In genomic region chr14:51103217-51103616, GRCm38 (mm10) we compare ENCODE assay signal across 8 mouse cellular contexts. TPM values are rescaled to one million over a fixed set of nuclear protein-coding genes. Genes with fewer than 3 reads are reported as not detected.
A peak's percentile ranks its signal among the peaks of the same experiment; 100 is the strongest.
DNase-seq lines count a peak whose midpoint lies in the region; ATAC-seq and TF ChIP-seq lines count a peak whose summit lies in the region.
"Had no signal": no experiment of that assay in that cellular context is flagged by ENCODE, and none has a peak within 500 bp of the region (broad histone marks: within the 10 kb centered on the region; RNA-seq: fewer than 3 reads in every experiment).

No protein-coding gene starts in this region.

- no peaks in the 10 kb centered on the region for H3K36me3 ChIP-seq in CH12.LX (replicated peaks in 1 of 2; ENCODE audit: control insufficient read depth in 1 of 2, insufficient read depth in 1 of 2, low read length in 1 of 2)

- H3K79me2 ChIP-seq in CH12.LX (replicated peaks; ENCODE audit: control insufficient read depth, extremely low read depth, insufficient read depth, poor library complexity, severe bottlenecking): no peaks in the 10 kb centered on the region

- H3K4me2 ChIP-seq in CH12.LX (ENCODE audit: insufficient read depth, low read depth, poor library complexity, severe bottlenecking): no peak overlapping the region

- H3K9ac ChIP-seq in CH12.LX (ENCODE audit: insufficient read depth, low read depth): no peak overlapping the region

- no peak overlapping the region for H3K27ac ChIP-seq in CH12.LX (ENCODE audit: insufficient read depth, low read depth)

- POLR2A ChIA-PET in Patski (lab: Charles Lee): no interaction called here

- TF ChIP-seq EP300 in CH12.LX (IDR thresholded peaks at IDR 0.05; ENCODE audit: low read length): no peak

- no peaks in the 10 kb centered on the region for H3K9me3 ChIP-seq in CH12.LX (replicated peaks; ENCODE audit: low read length)

- peak; percentile 24 for ATAC-seq in Patski
- ATAC-seq in granulocyte monocyte progenitor cell, adult 5-6 weeks (replicated peaks; ENCODE audit: poor library complexity, severe bottlenecking): peak; percentile 81
- ATAC-seq in megakaryocyte, adult 5-6 weeks (ENCODE audit: poor library complexity, severe bottlenecking): peak; percentile 89

- peak; percentile 66 for DNase-seq in CH12.LX (ENCODE audit: extremely low read depth)
- no peak for DNase-seq in Patski (ENCODE audit: low read depth, low spot score)
- DNase-seq in cerebellum, postnatal 36 days: peak; percentile 69 to 74
- peak; percentile 49 to 88 for DNase-seq in layer of hippocampus, adult 8-10 months (ENCODE audit: low spot score in 2 of 2)
- DNase-seq in right cerebral cortex, postnatal 36 days (ENCODE audit: low spot score in 2 of 2): peak; percentile 25 to 53

- in situ Hi-C loops in CH12.LX (cut with MboI; ENCODE audit: low pct_ligation_motif_present, low pct_unique_long_range_greater_than_20kb, low sequenced_read_pairs): loop anchor here (5.0 to 25.0 kb wide), 2 partner anchors 164 to 359 kb away; partner anchors contain the start of gene Vmn2r89
- in situ Hi-C loops in Patski (cut with MboI; ENCODE audit: low pct_unique_long_range_greater_than_20kb): loop anchor here (5.0 kb wide), 1 partner anchor 164 kb away; no protein-coding TSS in a partner anchor

- CTCF ChIA-PET in Patski (lab: Charles Lee): no interaction called here

- H3K27me3 ChIP-seq in CH12.LX (replicated peaks): no peaks in the 10 kb centered on the region
- no peaks in the 10 kb centered on the region for H3K27me3 ChIP-seq in Patski

- peak; percentile 96 for TF ChIP-seq RAD21 in CH12.LX (IDR thresholded peaks at IDR 0.05; ENCODE audit: low read depth, low read length)

- dilution Hi-C loops in CH12.LX (cut with MboI; ENCODE audit: extremely low pct_ligation_motif_present, extremely low pct_unique_long_range_greater_than_20kb, low sequenced_read_pairs): no loop called here

- TF ChIP-seq CTCF in CH12.LX (conservative IDR thresholded peaks at IDR 0.05 in 1 of 2, IDR thresholded peaks at IDR 0.05 in 1 of 2; ENCODE audit: low read depth in 2 of 2, low read length in 2 of 2): peak; percentile 63 to 90
- TF ChIP-seq CTCF in Patski (IDR thresholded peaks at IDR 0.05): peak; percentile 84

- H3K4me1 ChIP-seq in CH12.LX (ENCODE audit: control insufficient read depth in 1 of 2, insufficient read depth in 2 of 2): peaks cover 18 to 31% of the 10 kb centered on the region in 2 experiments

- H3K4me3 ChIP-seq in CH12.LX (replicated peaks in 1 of 3; ENCODE audit: low read depth in 2 of 3, low read length in 2 of 3, poor library complexity in 1 of 3): no peak overlapping the region

- no peak for TF ChIP-seq POLR2A in CH12.LX (IDR thresholded peaks at IDR 0.05; ENCODE audit: low read depth, low read length)

TF ChIP-seq in CH12.LX, 34 proteins besides CTCF, POLR2A, EP300 and RAD21:
- no peak for TF ChIP-seq JUND (conservative IDR thresholded peaks at IDR 0.05; ENCODE audit: low read depth, low read length)
- TF ChIP-seq CHD2 (IDR thresholded peaks at IDR 0.05; ENCODE audit: low read length): no peak
- no peak for TF ChIP-seq NRF1 (IDR thresholded peaks at IDR 0.05; ENCODE audit: low read depth, low read length)
- peak; percentile 96 for TF ChIP-seq SMC3 (IDR thresholded peaks at IDR 0.05; ENCODE audit: low read depth, low read length)
- 0 out of 2 replicates have a peak, but pooled peaks have one; percentile 46 for TF ChIP-seq MEF2A (IDR thresholded peaks at IDR 0.05; ENCODE audit: borderline replicate concordance, low read depth, low read length)
- peak; percentile 93 for TF ChIP-seq ZC3H11A (IDR thresholded peaks at IDR 0.05; ENCODE audit: low read depth, low read length)

RNA-seq across cellular contexts. Expression of gene Eddm3b, which starts 11.0 kb away (rescaled TPM):
- total RNA-seq in CH12.LX (2012; rRNA removed) (not detected in 2 replicates), CH12.LX (2014; rRNA removed) (not detected in 2 replicates)
- polyA plus RNA-seq in CH12.LX (2012; ENCODE audit: insufficient read length, low read depth) (not detected in 2 replicates), Patski (2021) (not detected)
- total RNA-seq in granulocyte monocyte progenitor cell, adult 5-6 weeks (2014; fragmentation: Nextera tagmentation): not detected in 2 replicates
- not detected in 2 replicates for total RNA-seq in granulocyte monocyte progenitor cell, adult 5-6 weeks (2017)
- total RNA-seq in layer of hippocampus, adult 8-10 months (2022): not detected
- not detected in 2 replicates for total RNA-seq in megakaryocyte, adult 5-6 weeks (2015)
- total RNA-seq in megakaryocyte, adult 5-6 weeks (2017): not detected in 2 replicates
- total RNA-seq: gastrocnemius, postnatal 4 days had no signal

RNA-seq across cellular contexts. Expression of gene Ang, which starts 12.3 kb away (rescaled TPM):
- 1.6 and 2.2 TPM in 2 replicates for total RNA-seq in CH12.LX (2012; rRNA removed)
- total RNA-seq in CH12.LX (2014; rRNA removed): 0.44 and 1.2 TPM in 2 replicates
- polyA plus RNA-seq in CH12.LX (2012; ENCODE audit: insufficient read length, low read depth): 0.97 and 1.2 TPM in 2 replicates
- polyA plus RNA-seq in Patski (2021): 1.3 TPM
- total RNA-seq in granulocyte monocyte progenitor cell, adult 5-6 weeks (2014; fragmentation: Nextera tagmentation): 0.45 TPM in 1 of 2 replicates, not detected in the other
- total RNA-seq in granulocyte monocyte progenitor cell, adult 5-6 weeks (2017): 1.4 and 1.8 TPM in 2 replicates
- total RNA-seq in layer of hippocampus, adult 8-10 months (2022): 10 to 100 TPM in 2 of 4 experiments, 1 to 10 TPM in 2; 3.9 to 15.2 (median 8.4) TPM
- total RNA-seq in megakaryocyte, adult 5-6 weeks (2015): 8.2 and 10.0 TPM in 2 replicates
- 9.4 and 13.7 TPM in 2 replicates for total RNA-seq in megakaryocyte, adult 5-6 weeks (2017)

RNA-seq across cellular contexts. Expression of gene Rnase4, which starts 12.3 kb away (rescaled TPM):
- 0.92 and 1.9 TPM in 2 replicates for total RNA-seq in CH12.LX (2012; rRNA removed)
- 1.8 and 2.5 TPM in 2 replicates for total RNA-seq in CH12.LX (2014; rRNA removed)
- 1.1 and 1.6 TPM in 2 replicates for polyA plus RNA-seq in CH12.LX (2012; ENCODE audit: insufficient read length, low read depth)
- polyA plus RNA-seq in Patski (2021): 45.7 TPM
- 1.7 and 6.8 TPM in 2 replicates for total RNA-seq in granulocyte monocyte progenitor cell, adult 5-6 weeks (2014; fragmentation: Nextera tagmentation)
- total RNA-seq in granulocyte monocyte progenitor cell, adult 5-6 weeks (2017): 2.5 and 2.9 TPM in 2 replicates
- 10 to 100 TPM; 14.0 to 46.9 (median 27.4) TPM for total RNA-seq in layer of hippocampus, adult 8-10 months (2022)
- total RNA-seq in megakaryocyte, adult 5-6 weeks (2015): 36.2 and 44.8 TPM in 2 replicates
- 21.0 and 22.3 TPM in 2 replicates for total RNA-seq in megakaryocyte, adult 5-6 weeks (2017)

RNA-seq across cellular contexts. Expression of gene Rnase6, which starts 20.5 kb away (rescaled TPM):
- total RNA-seq in CH12.LX (2012; rRNA removed) (15.6 and 18.3 TPM in 2 replicates), CH12.LX (2014; rRNA removed) (35.1 and 38.2 TPM in 2 replicates)
- polyA plus RNA-seq in CH12.LX (2012; ENCODE audit: insufficient read length, low read depth) (15.3 and 16.4 TPM in 2 replicates), Patski (2021) (not detected)
- 1.2 and 6.1 TPM in 2 replicates for total RNA-seq in granulocyte monocyte progenitor cell, adult 5-6 weeks (2014; fragmentation: Nextera tagmentation)
- total RNA-seq in granulocyte monocyte progenitor cell, adult 5-6 weeks (2017): 8.2 and 10.0 TPM in 2 replicates
- total RNA-seq in layer of hippocampus, adult 8-10 months (2022): under 1 TPM in 2 of 4 experiments, not detected in 2; 0.45 to 0.50 TPM
- 288 and 294 TPM in 2 replicates for total RNA-seq in megakaryocyte, adult 5-6 weeks (2015)
- total RNA-seq in megakaryocyte, adult 5-6 weeks (2017): 303 and 351 TPM in 2 replicates

RNA-seq across cellular contexts. Expression of gene Olfr750, which starts 29.0 kb away (rescaled TPM):
- total RNA-seq in CH12.LX (2012; rRNA removed) (not detected in 2 replicates), CH12.LX (2014; rRNA removed) (not detected in 2 replicates)
- polyA plus RNA-seq in CH12.LX (2012; ENCODE audit: insufficient read length, low read depth) (not detected in 2 replicates), Patski (2021) (not detected)
- total RNA-seq in granulocyte monocyte progenitor cell, adult 5-6 weeks (2014; fragmentation: Nextera tagmentation): not detected in 2 replicates
- not detected in 2 replicates for total RNA-seq in granulocyte monocyte progenitor cell, adult 5-6 weeks (2017)
- not detected for total RNA-seq in layer of hippocampus, adult 8-10 months (2022)
- total RNA-seq in megakaryocyte, adult 5-6 weeks (2015): not detected in 2 replicates
- not detected in 2 replicates for total RNA-seq in megakaryocyte, adult 5-6 weeks (2017)
- total RNA-seq: gastrocnemius, postnatal 4 days had no signal

Comparison
In these comparisons a context has a peak if more than half of its experiments do, and no peak if none do; other contexts are left out.
1. ATAC-seq: peak in every context shown above with its lines; median percentile 89 in megakaryocyte, adult 5-6 weeks; 81 in granulocyte monocyte progenitor cell, adult 5-6 weeks; 24 in Patski.